Mouse (Mus musculus) kidney, adult 2 months (tissue): ENCODE data around the gene Ano6. TPM values are rescaled to one million over a fixed set of nuclear protein-coding genes. Genes with fewer than 3 reads are reported as not detected.

Source experiments
- DNase-seq: peaks from one replicate; pipeline ENCODE4 v3.0.0; 2021
- H3K27ac ChIP-seq: fragments of 200-500 bp; 2 replicates; pipeline ENCODE4 v1.5.1; 2012; ENCODE audit warnings: low read depth, low read length, control low read depth, inconsistent platforms; ENCODE audit not compliant: insufficient read depth
- H3K27me3 ChIP-seq: fragments of 200-500 bp; replicated peaks from 2 replicates; pipeline ENCODE4 v1.6.1; 2012; ENCODE audit warnings: mild to moderate bottlenecking, moderate library complexity, low read length, inconsistent platforms; ENCODE audit not compliant: control insufficient read depth, insufficient read depth
- H3K36me3 ChIP-seq: fragments of 200-500 bp; 2 replicates; pipeline ENCODE4 v1.6.1; 2012; ENCODE audit warnings: mild to moderate bottlenecking, moderate library complexity, low read length, inconsistent platforms; ENCODE audit not compliant: control insufficient read depth, insufficient read depth
- H3K4me1 ChIP-seq: fragments of 200-500 bp; 2 replicates; pipeline ENCODE4 v1.6.1; 2011; ENCODE audit warnings: low read length; ENCODE audit not compliant: control insufficient read depth, insufficient read depth
- H3K4me3 ChIP-seq: fragments of 200-500 bp; 2 replicates; pipeline ENCODE4 v1.5.1; 2011; ENCODE audit warnings: mild to moderate bottlenecking, low read depth, low read length, control low read depth; ENCODE audit not compliant: insufficient read depth
- CTCF ChIP-seq: fragments of 200-500 bp; conservative IDR thresholded peaks from 2 replicates; pipeline ENCODE4 v1.5.1; 2011; ENCODE audit warnings: low read depth, mild to moderate bottlenecking, control low read depth, low read length, moderate library complexity, mixed read lengths; ENCODE audit not compliant: insufficient read depth, insufficient read length
- POLR2A ChIP-seq: fragments of 200-500 bp; IDR thresholded peaks from one replicate; pipeline ENCODE4 v1.6.1; 2011; ENCODE audit warnings: low read depth, low read length, control low read depth
- WGBS: fragments of 180-500 bp; shearing (Covaris S2); methylation state at CpG from one replicate; pipeline ENCODE4 v1.1.7; 2018; 5-methylcytosine and 5-hydroxymethylcytosine counted together
- polyA plus RNA-seq: library from polyadenylated mRNA; depleted of rRNA; stranded (reverse); fragments of >200 nt; gene quantifications from 2 replicates; pipeline ENCODE4 v1.2.3, GENCODE M21; 2012

Ano6 gene
- polyA plus RNA-seq, 1 experiment: 40.3 TPM

DNA sequence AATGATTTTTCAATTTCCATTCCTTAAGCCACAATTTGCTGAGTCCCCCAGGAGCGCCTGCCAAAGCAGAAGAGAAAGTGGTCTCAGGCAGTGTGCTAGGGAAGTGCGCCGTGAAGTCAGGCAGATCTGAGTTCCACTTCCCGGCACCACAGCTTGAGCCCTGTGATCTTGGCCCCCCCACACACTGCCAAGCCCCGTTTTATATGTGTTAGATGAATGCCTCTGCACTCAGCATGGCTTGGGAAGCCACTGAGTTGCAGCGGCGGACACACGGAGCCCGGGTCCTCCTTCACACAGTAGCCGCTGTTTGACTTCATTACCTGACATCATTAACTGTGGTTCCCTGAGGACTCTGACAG is 172.5 kb downstream of the Ano6 start:
- Histone ChIP-seq H3K27me3 (no peaks in the 10 kb centered on the region), H3K4me3 (no peak overlapping the region), H3K4me1 (no peaks in the 10 kb centered on the region; the same call in 1 of the 2 replicates), H3K36me3 (peaks cover 1% of the 10 kb centered on the region; the same call in 1 of the 2 replicates), H3K27ac (no peak overlapping the region)
- WGBS: 69% methylated on average over 10 of the region's 10 CpGs
- TF ChIP-seq CTCF (no peak), POLR2A (no peak)
- no peak for DNase-seq

DNA sequence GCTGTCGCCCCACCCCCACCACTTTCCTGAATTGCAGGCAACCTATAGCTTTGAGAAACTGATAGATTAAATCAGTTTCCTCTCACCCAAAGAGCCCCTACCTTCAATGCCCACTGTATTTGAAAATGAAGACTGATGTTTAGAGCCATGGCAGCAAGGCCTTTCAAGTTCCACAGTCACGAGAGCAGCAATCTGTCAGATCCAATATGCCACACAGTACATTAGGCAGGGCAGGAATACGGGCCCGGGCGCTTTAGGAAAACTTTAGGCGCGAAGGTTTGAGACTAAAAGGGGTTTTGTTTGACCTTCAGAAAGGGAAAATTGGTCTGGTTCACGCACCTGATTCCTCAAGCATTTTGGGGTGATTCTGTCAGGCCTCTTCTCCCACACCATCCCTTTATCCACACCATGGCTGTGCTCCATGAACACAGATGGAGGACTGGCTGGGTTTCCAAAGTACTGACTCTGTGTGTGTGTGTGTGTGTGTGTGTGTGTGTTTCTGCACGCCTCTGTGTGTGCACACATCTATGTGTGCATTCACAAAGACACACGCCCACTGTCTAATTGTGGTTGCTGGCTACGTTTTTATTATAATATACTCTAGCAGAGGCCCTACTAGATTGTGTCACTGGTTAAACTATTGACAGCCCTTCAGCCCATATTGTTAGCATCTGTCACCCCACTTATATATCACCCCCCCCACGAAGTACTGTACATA is 173.0 kb downstream of the Ano6 start:
- 87% methylated on average over 12 of the region's 12 CpGs for WGBS
- Histone ChIP-seq H3K27ac (no peak overlapping the region), H3K4me3 (no peak overlapping the region), H3K4me1 (no peaks in the 10 kb centered on the region; the same call in 1 of the 2 replicates), H3K27me3 (no peaks in the 10 kb centered on the region), H3K36me3 (peaks cover 1% of the 10 kb centered on the region; the same call in 1 of the 2 replicates)
- no peak for DNase-seq
- TF ChIP-seq CTCF: no peak
- TF ChIP-seq POLR2A: no peak

DNA sequence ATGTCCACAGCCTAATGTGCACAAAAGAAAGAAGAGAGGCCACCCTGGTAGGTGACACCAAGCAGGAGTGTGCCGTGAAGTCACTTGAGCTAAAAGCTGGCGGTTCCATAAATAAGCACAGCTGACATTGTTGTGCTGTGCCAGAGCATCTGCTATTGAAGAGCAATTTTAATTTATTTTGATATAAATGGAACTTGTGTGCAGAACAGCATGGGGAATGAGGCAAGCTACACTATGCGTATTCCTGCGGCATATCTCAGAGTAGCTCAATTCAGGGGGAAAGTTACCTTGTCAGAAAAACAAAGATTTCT is 173.6 kb downstream of the Ano6 start:
- Histone ChIP-seq H3K27ac (no peak overlapping the region), H3K4me3 (no peak overlapping the region), H3K36me3 (peaks cover 1% of the 10 kb centered on the region; the same call in 1 of the 2 replicates), H3K4me1 (no peaks in the 10 kb centered on the region; the same call in 1 of the 2 replicates), H3K27me3 (no peaks in the 10 kb centered on the region)
- no peak for TF ChIP-seq CTCF
- no peak for TF ChIP-seq POLR2A
- 88% methylated on average over 4 of the region's 4 CpGs for whole genome bisulfite sequencing
- DNase-seq: no peak

DNA sequence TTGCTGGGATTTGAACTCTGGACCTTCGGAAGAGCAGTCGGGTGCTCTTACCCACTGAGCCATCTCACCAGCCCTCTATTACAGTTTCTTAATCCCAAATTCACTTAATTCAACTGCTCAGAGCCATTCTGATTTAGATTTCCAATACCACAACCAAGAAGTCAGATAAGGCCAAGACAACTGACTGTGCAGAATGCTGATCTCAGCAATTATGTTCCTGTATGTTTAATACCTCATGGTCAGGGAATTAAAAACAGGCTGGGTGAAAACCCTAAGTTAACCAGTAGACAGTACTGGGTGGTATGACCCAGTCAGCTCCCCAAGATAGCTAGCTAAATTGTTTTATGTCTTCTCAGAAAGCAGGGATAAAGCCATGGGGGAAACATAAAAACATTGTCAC is 176.3 kb downstream of the Ano6 start:
- Histone ChIP-seq H3K36me3 (peaks cover 5% of the 10 kb centered on the region), H3K4me3 (no peak overlapping the region), H3K27me3 (no peaks in the 10 kb centered on the region), H3K4me1 (no peaks in the 10 kb centered on the region; the same call in 1 of the 2 replicates), H3K27ac (no peak overlapping the region)
- TF ChIP-seq CTCF: no peak
- no peak for DNase-seq
- WGBS: 98% methylated on average over 2 of the region's 2 CpGs

DNA sequence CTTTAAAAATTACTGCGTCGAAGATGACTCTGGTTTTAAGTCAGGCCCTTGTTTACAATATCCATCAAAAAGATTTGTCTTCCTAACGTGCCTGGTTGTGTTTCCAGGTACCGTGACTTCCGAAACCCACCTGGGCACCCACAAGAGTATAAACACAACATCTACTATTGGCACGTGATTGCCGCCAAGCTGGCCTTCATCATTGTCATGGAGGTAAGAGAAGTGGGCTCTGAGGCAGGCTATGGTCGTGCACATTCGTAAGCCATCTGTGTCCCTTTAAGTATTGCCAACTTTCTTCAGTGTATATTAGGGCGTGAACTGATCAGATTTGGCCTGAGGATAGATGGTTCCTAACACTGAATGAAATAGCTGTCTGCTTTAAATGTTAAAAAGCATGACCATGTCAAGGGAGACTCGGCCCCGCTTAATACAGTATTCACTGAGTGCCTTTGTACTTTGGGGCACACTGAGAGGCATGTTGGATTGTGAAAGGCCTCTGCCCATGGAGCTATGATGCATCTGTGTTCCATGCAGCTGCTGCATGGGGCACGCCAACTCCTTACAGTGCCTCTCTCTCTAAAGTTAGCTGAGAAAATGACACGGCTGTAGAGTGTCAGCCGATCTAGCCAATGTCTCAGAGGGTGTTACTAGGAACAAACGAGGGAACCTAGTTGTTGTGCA is 177.0 kb downstream of the Ano6 start:
- no peaks in the 10 kb centered on the region for H3K27me3 ChIP-seq
- TF ChIP-seq CTCF (no peak), POLR2A (no peak)
- no peak overlapping the region for H3K27ac ChIP-seq
- WGBS: 92% methylated on average over 16 of the region's 16 CpGs
- H3K36me3 ChIP-seq: peaks cover 5% of the 10 kb centered on the region
- DNase-seq: no peak
- H3K4me3 ChIP-seq: no peak overlapping the region
- H3K4me1 ChIP-seq: no peaks in the 10 kb centered on the region; the same call in 1 of the 2 replicates

DNA sequence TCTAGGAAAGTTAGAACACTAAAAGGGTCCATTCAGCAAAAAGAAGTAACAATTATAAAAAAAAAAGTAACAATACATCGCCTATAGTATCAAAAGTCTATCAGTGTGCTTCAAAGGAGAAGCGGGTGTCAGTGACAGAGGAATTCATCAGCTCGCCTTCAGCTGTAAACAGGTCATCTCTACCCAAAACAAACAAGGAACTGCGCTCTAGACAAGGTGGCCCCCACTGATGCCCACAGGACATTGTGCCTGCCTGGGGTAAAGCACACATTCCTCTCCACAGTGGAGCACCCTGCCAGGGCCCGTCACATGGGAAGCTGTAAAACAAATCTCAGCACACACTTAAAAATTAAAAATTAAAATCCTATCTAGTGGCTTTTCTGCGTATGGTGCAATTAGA is 179.0 kb downstream of the Ano6 start:
- no peak for DNase-seq
- H3K27ac ChIP-seq: no peak overlapping the region
- 93% methylated on average over 6 of the region's 6 CpGs for WGBS
- H3K4me1 ChIP-seq: no peaks in the 10 kb centered on the region; the same call in 1 of the 2 replicates
- H3K36me3 ChIP-seq: peaks cover 5% of the 10 kb centered on the region
- no peaks in the 10 kb centered on the region for H3K27me3 ChIP-seq
- no peak overlapping the region for H3K4me3 ChIP-seq
- TF ChIP-seq POLR2A (no peak), CTCF (no peak)

DNA sequence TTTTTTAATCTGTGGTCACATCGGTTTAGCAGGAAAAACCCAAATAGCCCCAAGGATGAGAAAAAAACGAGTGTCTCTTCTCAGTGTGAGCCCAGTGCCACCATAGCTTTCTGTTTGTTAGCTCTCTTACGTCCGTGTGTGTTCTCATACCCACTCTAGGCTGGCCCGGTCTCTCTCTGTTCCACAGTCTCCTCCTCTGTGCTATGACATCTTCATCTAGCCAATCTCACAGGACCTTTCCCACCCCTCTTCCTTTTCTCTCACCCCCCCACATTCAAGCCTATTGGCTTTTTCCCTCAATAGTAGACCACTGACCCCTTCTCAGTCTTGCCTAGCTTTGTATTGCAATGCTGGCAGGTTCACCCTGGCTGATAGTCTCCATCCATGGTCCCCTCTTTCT is 179.5 kb downstream of the Ano6 start:
- Histone ChIP-seq H3K27ac (no peak overlapping the region), H3K4me1 (no peaks in the 10 kb centered on the region), H3K36me3 (peaks cover 5% of the 10 kb centered on the region), H3K27me3 (no peaks in the 10 kb centered on the region), H3K4me3 (no peak overlapping the region)
- DNase-seq: no peak
- no peak for TF ChIP-seq POLR2A
- TF ChIP-seq CTCF: no peak
- 96% methylated on average over 5 of the region's 5 CpGs for WGBS
